Mouse (Mus musculus): Measurements from ENCODE around the gene Ticrr.

Ticrr gene

GRCm38 (mm10) chr7:79680231-79680630 lies 20.2 kb downstream of the Ticrr start:
- DNase-seq (ENCODE audit: low spot score in 2 of 2) = no peak

- DNase-seq (ENCODE audit: low spot score in 2 of 2) = no peak
Observed at GRCm38 (mm10) chr7:79696495-79696894, 36.5 kb downstream of the Ticrr start.

- DNase-seq (ENCODE audit: low spot score in 2 of 2) = no peak
Observed at GRCm38 (mm10) chr7:79702755-79703154, 42.8 kb downstream of the Ticrr start.

- no peak for DNase-seq (ENCODE audit: low spot score in 2 of 2)
Observed at GRCm38 (mm10) chr7:79705210-79705609, 45.2 kb downstream of the Ticrr start.

- DNase-seq (ENCODE audit: low spot score in 2 of 2) = peak in 1 of 2 experiments; percentile 64
Observed at GRCm38 (mm10) chr7:79710130-79710607, 50.2 kb downstream of the Ticrr start.

- DNase-seq (ENCODE audit: low spot score in 2 of 2) = no peak
Observed at GRCm38 (mm10) chr7:79710831-79711230, 50.8 kb downstream of the Ticrr start.

- peak; percentile 56 to 68 for DNase-seq (ENCODE audit: low spot score in 2 of 2)
Observed at GRCm38 (mm10) chr7:79715187-79715981, 55.4 kb downstream of the Ticrr start, which contains the start of gene Kif7. Gene Kif7 (minus strand): TSS chr7:79715720.

GRCm38 (mm10) chr7:79721386-79721977 lies 61.5 kb downstream of the Ticrr start:
- DNase-seq (ENCODE audit: low spot score in 2 of 2) = peak in 1 of 2 experiments; percentile 53

GRCm38 (mm10) chr7:79727091-79727490 lies 67.1 kb downstream of the Ticrr start:
- peak in 1 of 2 experiments; percentile 57 for DNase-seq (ENCODE audit: low spot score in 2 of 2)

GRCm38 (mm10) chr7:79728219-79728618 lies 68.2 kb downstream of the Ticrr start:
- peak in 1 of 2 experiments; percentile 55 for DNase-seq (ENCODE audit: low spot score in 2 of 2)

GRCm38 (mm10) chr7:79729169-79729568 lies 69.2 kb downstream of the Ticrr start:
- DNase-seq (ENCODE audit: low spot score in 2 of 2) = peak in 1 of 2 experiments; percentile 60

- no peak for DNase-seq (ENCODE audit: low spot score in 2 of 2)
Observed at GRCm38 (mm10) chr7:79729743-79730370, 69.9 kb downstream of the Ticrr start.

GRCm38 (mm10) chr7:79731438-79731837 lies 71.4 kb downstream of the Ticrr start:
- DNase-seq (ENCODE audit: low spot score in 2 of 2) = no peak

GRCm38 (mm10) chr7:79732622-79733021 lies 72.6 kb downstream of the Ticrr start, which contains the start of gene Plin1:
Gene Plin1 (minus strand): TSS chr7:79732903.
- DNase-seq (ENCODE audit: low spot score in 2 of 2) = no peak

GRCm38 (mm10) chr7:79734563-79734962 lies 74.6 kb downstream of the Ticrr start:
- no peak for DNase-seq (ENCODE audit: low spot score in 2 of 2)

- no peak for DNase-seq (ENCODE audit: low spot score in 2 of 2)
Observed at GRCm38 (mm10) chr7:79736511-79736910, 76.5 kb downstream of the Ticrr start.

- DNase-seq (ENCODE audit: low spot score in 2 of 2) = no peak
Observed at GRCm38 (mm10) chr7:79738913-79739312, 78.9 kb downstream of the Ticrr start.

GRCm38 (mm10) chr7:79740279-79740678 lies 80.3 kb downstream of the Ticrr start:
- DNase-seq (ENCODE audit: low spot score in 2 of 2) = no peak

GRCm38 (mm10) chr7:79742277-79742658 lies 82.3 kb downstream of the Ticrr start:
- DNase-seq (ENCODE audit: low spot score in 2 of 2) = no peak

- DNase-seq (ENCODE audit: low spot score in 2 of 2) = peak; percentile 70 to 71
Observed at GRCm38 (mm10) chr7:79742659-79743536, 82.9 kb downstream of the Ticrr start, which contains the start of the genes Pex11a and Wdr93. Gene Pex11a (minus strand): TSS chr7:79743131. Gene Wdr93 (plus strand): TSS chr7:79743163.

- DNase-seq (ENCODE audit: low spot score in 2 of 2) = no peak
Observed at GRCm38 (mm10) chr7:79744051-79744450, 84.1 kb downstream of the Ticrr start.

Measured in frontal cortex, postnatal 10 days (tissue).